Mouse (Mus musculus): ENCODE data around the gene Pcsk5. TPM values are rescaled to one million over a fixed set of nuclear protein-coding genes. Genes with fewer than 3 reads are reported as not detected.

Gene Pcsk5
- total RNA-seq (2015; ENCODE audit: low replicate concordance) (not detected in 2 replicates), total RNA-seq (2017; ENCODE audit: low replicate concordance) (0.39 TPM in 1 of 2 replicates, not detected in the other)

GRCm38 (mm10) chr19:17837471-17837859, at the start of gene Pcsk5:
TSS of gene Pcsk5 (minus strand) at chr19:17837632.
- no peak for ATAC-seq (replicated peaks; ENCODE audit: low FRiP score, poor library complexity, severe bottlenecking)

- ATAC-seq (replicated peaks; ENCODE audit: low FRiP score, poor library complexity, severe bottlenecking): no peak
Observed at GRCm38 (mm10) chr19:17875804-17876203, 38.4 kb upstream of the Pcsk5 start.

- no peak for ATAC-seq (replicated peaks; ENCODE audit: low FRiP score, poor library complexity, severe bottlenecking)
Observed at GRCm38 (mm10) chr19:17874388-17874787, 37.0 kb upstream of the Pcsk5 start.

GRCm38 (mm10) chr19:17873755-17874154, 36.3 kb upstream of the Pcsk5 start:
- no peak for ATAC-seq (replicated peaks; ENCODE audit: low FRiP score, poor library complexity, severe bottlenecking)

- no peak for ATAC-seq (replicated peaks; ENCODE audit: low FRiP score, poor library complexity, severe bottlenecking)
Observed at GRCm38 (mm10) chr19:17866317-17866891, 29.0 kb upstream of the Pcsk5 start.

GRCm38 (mm10) chr19:17860351-17861014, 23.1 kb upstream of the Pcsk5 start:
- ATAC-seq (replicated peaks; ENCODE audit: low FRiP score, poor library complexity, severe bottlenecking): no peak

- no peak for ATAC-seq (replicated peaks; ENCODE audit: low FRiP score, poor library complexity, severe bottlenecking)
Observed at GRCm38 (mm10) chr19:17856741-17857140, 19.3 kb upstream of the Pcsk5 start.

- ATAC-seq (replicated peaks; ENCODE audit: low FRiP score, poor library complexity, severe bottlenecking): no peak
Observed at GRCm38 (mm10) chr19:17848417-17848816, 11.0 kb upstream of the Pcsk5 start.

- ATAC-seq (replicated peaks; ENCODE audit: low FRiP score, poor library complexity, severe bottlenecking): no peak
Observed at GRCm38 (mm10) chr19:17845967-17846366, 8.5 kb upstream of the Pcsk5 start.

- ATAC-seq (replicated peaks; ENCODE audit: low FRiP score, poor library complexity, severe bottlenecking): no peak
Observed at GRCm38 (mm10) chr19:17841586-17841985, 4.2 kb upstream of the Pcsk5 start.

GRCm38 (mm10) chr19:17839856-17840255, 2.4 kb upstream of the Pcsk5 start:
- ATAC-seq (replicated peaks; ENCODE audit: low FRiP score, poor library complexity, severe bottlenecking): no peak

- ATAC-seq (replicated peaks; ENCODE audit: low FRiP score, poor library complexity, severe bottlenecking): no peak; the same call in 1 of the 2 replicates
Observed at GRCm38 (mm10) chr19:17836566-17837470, 614 bp downstream of the Pcsk5 start.

GRCm38 (mm10) chr19:17835681-17836565, 1.5 kb downstream of the Pcsk5 start:
- no peak for ATAC-seq (replicated peaks; ENCODE audit: low FRiP score, poor library complexity, severe bottlenecking)

- no peak for ATAC-seq (replicated peaks; ENCODE audit: low FRiP score, poor library complexity, severe bottlenecking)
Observed at GRCm38 (mm10) chr19:17834894-17835293, 2.5 kb downstream of the Pcsk5 start.

- ATAC-seq (replicated peaks; ENCODE audit: low FRiP score, poor library complexity, severe bottlenecking): no peak
Observed at GRCm38 (mm10) chr19:17831376-17831775, 6.1 kb downstream of the Pcsk5 start.

- no peak for ATAC-seq (replicated peaks; ENCODE audit: low FRiP score, poor library complexity, severe bottlenecking)
Observed at GRCm38 (mm10) chr19:17828414-17828813, 9.0 kb downstream of the Pcsk5 start.

GRCm38 (mm10) chr19:17826694-17827093, 10.7 kb downstream of the Pcsk5 start:
- no peak for ATAC-seq (replicated peaks; ENCODE audit: low FRiP score, poor library complexity, severe bottlenecking)

GRCm38 (mm10) chr19:17820046-17820445, 17.4 kb downstream of the Pcsk5 start:
- ATAC-seq (replicated peaks; ENCODE audit: low FRiP score, poor library complexity, severe bottlenecking): no peak

- ATAC-seq (replicated peaks; ENCODE audit: low FRiP score, poor library complexity, severe bottlenecking): no peak
Observed at GRCm38 (mm10) chr19:17819081-17819480, 18.4 kb downstream of the Pcsk5 start.

- ATAC-seq (replicated peaks; ENCODE audit: low FRiP score, poor library complexity, severe bottlenecking): no peak
Observed at GRCm38 (mm10) chr19:17815062-17815461, 22.4 kb downstream of the Pcsk5 start.

All from erythroid progenitor cell, adult 5-6 weeks (primary cell).